Mouse (Mus musculus) cerebellum, postnatal 36 days (tissue): Measurements from ENCODE around the gene Btbd9.

Experiments used
- DNase-seq, 2 experiments: peaks; one replicate each; pipeline ENCODE4 v3.0.0; 2021 to 2022; ENCODE audit warnings: mixed read lengths in 2 of 2

Btbd9 gene

DNA sequence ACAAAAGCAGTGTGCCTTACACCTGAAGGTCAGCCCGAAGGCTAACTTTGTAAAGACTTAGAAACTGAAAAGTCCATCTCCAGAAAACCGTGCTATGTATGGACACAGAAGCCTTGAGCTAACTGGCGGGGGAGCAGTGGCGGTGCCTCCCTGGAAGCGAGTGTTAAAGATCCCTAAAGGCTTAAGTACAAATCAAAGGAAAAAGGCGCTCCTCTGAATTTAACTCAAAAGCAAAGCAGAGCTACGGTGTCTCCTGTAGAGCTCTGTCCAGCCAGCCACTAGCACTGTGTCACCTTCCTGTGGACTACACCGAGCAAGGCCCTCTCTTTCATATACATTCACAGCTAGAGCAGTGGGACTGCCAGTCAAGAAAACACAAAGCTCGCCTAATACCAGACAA lies 98.1 kb downstream of the Btbd9 start:
- no peak for DNase-seq

DNA sequence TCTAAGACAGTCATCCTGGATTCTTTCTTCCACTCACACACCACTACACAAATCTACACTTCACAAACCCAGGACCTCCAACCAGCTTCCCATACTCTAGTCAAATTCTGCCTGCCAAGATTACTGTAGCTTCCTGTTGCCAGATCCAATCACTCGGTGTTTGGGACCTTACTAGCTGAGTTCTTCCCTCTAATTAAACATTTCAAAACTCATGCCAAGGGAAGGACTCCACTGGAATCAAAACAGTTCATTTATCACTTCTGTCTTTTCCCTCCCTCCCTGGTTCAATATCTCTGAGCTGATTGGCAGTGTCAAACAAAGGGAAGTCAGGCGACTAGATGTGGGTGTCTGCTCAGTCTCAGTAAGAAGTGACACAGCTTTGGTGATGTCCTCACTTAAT lies 101.7 kb downstream of the Btbd9 start:
- DNase-seq: no peak

DNA sequence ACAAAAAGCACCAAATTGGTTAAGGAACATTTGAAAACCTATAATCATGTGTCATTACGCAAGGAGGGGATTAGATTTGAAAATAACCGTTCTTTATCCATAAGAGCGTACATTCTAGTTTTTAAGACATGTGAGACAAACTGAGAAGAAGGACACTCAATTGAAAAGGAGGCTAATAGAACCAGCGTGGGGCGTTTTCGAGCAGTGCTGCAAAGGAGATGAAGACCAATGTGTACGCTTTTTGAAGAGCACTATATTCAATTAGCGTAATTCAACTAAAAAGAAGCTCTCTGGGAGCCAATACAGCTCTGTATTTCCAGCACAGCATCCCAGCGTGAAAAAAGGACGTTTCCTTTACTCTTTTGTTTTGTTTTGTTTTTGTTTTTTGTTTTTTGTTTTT lies 103.5 kb downstream of the Btbd9 start:
- DNase-seq: no peak

DNA sequence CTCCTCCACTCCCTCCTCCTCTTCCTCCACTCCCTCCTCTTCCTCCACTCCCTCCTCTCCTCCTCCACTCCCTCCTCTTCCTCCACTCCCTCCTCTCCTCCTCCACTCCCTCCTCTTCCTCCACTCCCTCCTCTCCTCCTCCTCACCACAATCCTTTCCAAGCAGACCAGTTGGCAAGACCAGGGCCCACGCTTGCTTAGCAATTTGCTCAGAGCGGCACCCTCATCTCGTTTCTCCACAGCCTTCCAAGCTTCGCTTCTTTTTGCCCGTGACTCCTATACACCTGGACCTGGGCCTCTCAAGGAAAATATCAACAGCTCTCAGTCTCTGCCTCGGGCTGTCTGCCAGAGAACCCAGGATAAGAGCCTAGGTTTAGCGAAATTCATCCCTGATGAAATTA lies 104.8 kb downstream of the Btbd9 start:
- DNase-seq: no peak

DNA sequence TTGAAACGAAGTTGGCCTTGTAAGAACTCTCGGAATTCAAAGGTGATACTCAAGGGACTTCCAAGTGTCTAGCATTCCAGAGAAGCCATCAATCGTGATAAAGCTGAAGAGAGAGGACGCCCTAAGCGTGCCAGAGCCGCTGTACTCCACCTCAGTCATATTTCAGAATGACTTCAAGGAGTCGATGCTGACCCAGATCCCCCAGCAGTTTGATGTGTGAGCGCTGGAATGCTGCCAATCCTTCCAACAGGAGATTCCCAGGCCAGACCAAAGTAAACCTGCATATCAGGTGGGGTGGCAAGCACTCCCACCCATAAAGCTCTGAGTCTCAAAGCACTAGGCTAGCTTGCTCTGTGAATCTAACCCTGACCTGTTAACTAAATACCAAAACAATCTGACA lies 105.5 kb downstream of the Btbd9 start:
- peak in 1 of 2 experiments; percentile 30 for DNase-seq

DNA sequence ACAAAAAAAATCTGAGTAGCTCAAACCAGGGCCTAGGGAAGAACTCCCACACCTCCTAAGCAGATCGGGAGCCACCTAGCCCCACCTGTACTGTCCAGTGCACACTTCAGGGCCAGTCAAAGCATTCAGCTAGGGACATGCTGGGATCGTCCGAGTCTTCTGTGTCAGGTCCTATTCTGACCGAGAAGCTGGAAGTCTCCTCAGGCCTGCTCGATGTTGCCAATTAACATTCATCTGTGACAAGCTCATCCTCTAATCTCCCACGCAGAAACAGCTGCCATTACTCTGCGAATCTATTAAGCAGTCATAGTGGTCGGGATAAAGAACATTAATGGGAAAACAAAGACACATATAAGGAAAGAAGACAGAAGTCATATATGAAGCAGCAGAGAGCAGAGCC lies 106.0 kb downstream of the Btbd9 start:
- no peak for DNase-seq

DNA sequence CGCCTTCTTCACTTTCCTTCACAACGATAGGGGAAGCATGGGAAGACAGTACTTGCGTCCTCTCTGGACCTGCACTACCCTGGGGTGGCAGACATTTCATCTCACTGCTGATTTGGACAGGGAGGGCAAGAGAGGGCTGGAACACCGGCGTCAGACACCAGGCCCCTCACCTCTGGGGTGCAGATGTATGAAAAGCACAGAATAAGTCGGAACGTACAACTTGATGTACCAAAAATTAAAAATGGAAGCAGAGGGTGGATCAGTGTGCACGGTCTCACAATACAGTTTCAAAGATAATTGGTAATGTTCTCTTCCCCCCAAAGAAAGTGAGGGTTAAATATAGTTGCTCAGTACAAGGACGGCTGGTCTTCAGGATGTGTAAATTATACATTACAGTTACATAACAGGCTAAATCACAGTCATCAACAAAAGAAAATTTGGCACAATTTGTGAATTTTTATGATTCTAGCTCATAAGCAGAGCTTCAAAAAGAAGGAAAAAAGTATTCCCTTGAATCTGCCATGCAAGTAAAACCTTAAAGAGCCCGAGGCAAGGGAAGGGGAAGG lies 106.7 kb downstream of the Btbd9 start:
- no peak for DNase-seq

DNA sequence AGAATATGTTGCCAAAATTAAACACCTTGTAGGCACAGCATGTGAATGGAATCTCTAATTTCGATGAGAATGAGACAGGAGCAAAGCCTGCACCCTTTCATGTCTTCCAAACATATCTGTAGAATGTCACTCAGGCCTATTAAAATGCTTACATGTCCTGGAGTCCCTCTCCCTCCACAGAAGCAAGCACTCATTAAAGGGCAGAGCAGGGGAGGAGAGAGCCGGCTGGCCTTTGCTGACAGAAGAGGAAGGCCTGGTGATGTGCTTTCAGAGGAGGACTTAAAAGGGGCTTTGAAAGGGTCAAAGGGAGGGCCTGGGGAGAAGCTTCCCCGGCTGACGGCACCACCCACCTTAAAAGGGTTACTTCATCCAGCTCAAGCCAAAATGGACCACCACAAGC lies 107.9 kb downstream of the Btbd9 start:
- DNase-seq: no peak

DNA sequence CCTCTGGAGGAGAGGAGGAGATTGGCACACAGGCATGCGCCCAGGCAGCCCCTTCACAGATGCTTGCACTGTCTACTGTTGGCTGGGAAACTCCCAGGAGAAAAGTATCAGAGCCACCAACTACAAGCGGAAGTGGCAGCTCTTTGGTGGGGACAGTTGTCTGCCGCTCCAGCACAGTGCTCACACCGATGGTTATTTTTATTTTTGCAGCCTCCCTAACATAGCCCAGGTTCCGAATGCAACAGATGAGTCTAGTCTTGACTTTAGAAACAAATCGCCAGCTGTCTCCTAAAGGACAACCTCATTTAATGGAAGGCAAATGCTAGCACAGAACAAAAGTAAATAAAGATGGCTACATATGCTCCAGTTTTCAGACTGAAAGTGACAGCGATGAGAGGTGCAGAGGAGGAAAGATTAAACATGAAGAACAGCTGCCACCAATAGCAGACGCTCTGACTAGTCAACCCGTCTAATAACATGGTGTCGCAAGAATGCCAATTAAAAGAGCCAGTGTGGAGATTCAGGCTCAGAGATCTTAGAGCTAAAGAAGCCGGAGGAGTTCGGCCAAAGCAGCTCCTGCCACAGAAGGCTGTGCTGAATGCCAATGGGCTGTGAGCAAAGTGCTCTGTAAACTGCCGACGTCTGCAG lies 108.6 kb downstream of the Btbd9 start:
- DNase-seq: peak in 1 of 2 experiments; percentile 28

DNA sequence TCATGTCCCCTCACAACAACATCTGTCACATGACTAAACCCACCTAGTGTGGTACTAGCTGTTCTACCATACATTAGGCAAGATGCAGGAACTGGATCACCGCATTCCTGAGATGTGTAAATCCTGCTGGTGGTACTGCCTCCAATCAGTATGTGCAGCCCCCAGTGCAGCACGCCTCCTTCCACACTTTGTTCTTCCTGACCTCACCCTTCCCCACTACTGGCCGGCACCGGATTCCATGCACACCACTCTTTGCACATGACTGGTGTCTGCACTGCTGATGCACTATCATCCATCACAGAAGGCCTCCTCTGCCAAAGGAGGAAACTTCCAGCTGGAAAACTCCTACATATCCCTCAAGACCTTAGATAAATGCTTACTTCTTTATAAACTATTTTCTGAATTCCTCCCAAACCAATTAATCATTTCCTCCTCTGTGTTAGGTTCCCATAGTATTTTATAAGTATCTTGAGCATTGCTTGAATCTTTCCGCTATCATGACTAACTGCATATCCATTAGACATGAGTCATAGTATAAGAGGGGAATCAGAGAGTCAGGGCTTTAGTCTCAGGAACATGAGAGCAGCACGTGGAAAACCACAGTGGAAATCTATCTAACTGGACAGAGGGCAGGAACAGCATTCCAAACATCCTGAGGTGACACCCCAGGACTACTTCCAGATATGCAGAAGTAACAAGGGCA lies 111.1 kb downstream of the Btbd9 start:
- DNase-seq: no peak

DNA sequence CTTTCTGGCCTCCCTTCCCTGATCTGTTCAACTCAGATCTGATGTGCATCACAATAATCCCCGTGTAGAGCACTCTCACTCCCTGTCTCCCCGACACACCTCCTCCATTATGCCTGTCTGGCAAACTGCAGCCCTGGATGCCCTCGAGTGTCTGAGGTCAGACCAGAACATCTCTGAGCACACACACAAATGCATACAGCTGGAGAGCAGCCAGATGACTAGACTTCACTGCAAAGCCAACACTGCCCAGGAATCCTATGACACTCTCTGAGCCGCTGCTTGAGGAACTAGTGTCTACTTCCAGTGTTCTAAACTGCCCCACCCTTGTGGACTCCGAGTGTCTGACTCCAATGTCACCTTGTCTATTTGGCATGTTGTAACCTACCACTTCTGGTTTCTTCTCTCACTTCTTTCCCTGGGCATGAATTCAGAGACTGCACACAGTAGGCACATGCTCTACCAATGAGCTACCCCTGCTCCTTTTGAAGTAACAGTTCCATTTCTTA lies 112.0 kb downstream of the Btbd9 start:
- no peak for DNase-seq

DNA sequence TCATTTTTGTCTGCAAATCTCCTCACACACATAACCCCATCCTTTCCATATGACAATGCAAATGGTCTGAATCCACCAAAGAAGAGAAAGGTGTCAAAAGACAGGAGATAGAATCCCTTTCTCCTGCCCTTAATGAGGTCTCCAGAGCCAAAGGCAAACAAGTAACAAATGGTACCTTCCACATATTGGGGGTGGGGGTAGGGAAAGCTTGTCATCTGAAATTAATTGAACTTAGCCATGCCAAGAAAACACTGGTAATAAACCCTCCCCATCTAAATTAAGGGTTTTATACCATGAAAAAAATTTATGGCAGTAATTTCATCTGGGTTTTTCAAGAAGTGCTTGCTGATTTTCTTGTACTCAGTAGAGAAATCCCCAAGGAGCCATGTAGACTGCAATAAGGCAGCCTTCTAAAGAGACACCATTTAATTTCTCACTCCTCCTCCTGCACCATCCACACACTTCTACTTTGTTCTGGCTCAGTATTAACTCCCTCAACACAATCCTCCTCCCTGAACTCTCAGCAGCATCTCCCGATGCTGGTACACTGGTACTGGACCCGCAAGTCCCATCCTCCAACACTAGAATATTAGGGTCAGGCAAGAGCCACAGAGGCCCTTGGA lies 115.5 kb downstream of the Btbd9 start:
- no peak for DNase-seq

DNA sequence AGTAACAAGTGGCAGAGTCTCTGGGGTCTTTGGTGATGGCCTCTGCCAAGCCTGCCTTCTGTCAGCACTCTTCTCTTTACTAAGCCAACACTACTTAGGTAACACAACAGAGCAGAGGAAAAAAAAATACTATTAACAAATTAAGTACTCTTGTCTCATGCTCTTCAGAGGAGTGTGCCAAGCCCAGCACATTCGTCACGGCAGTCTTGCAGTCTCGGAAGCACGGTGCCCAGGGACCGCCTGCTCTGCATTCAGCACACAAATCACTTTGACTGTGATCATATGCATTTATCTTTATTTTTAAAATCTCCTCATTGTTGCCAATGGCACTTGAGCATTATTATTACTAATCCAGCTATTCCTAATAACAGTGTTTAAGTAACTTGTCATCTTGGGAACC lies 116.6 kb downstream of the Btbd9 start:
- DNase-seq: no peak

DNA sequence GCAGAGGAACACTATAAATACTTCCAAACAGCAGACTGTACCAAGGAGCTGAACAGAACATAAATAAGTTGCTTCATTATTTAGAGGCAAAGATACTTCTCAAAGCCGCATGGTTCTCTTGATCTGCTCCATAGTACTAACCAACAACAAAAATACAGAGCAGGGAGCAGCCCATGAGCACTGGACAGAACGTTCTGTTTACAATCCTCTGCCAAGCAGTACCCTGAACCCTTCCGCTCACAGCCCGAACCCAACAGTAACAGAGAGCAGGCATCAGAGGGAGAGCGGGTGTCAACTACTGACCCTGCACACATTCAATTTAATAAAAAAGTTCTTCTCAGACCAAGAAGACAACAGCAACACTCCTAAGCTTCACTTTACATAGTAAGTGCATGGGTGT lies 117.4 kb downstream of the Btbd9 start:
- DNase-seq: no peak

DNA sequence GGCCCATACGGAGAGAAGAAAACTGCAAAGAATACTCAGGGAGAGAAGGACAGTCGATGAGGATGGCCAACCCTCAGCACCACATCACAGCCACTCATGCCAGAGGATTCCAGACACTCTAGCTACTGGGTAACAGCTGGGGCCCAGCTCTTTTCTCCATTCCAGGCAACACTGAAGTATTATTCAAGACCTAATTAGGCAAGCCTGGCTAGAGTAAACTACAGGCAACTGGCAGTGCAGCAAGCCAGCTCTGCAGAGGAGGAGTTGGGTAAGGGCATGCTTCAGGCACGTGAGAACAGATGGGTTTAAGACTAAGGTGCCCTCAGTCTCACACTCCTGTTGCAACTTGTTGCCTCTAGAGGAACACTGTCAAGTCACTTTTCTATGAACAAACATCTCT lies 118.0 kb downstream of the Btbd9 start:
- DNase-seq: no peak

DNA sequence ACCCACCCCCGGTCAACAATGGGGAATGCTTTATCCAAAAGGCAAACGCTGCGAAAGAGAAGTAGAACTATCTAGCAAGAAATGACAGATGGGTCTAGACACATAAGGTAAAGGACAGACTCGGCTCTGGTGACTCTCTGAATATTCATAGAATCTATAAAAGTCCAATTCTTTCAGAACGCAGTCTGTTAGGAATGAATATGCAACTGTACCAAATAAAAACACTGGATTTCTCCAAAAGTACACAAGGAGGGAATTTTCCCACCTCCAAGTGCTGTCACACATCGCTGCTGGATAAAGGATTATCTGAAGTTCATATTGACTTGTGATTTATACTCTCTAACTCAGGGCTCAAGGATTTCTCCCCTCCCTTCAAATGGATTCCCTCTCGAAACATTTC lies 118.8 kb downstream of the Btbd9 start:
- no peak for DNase-seq

DNA sequence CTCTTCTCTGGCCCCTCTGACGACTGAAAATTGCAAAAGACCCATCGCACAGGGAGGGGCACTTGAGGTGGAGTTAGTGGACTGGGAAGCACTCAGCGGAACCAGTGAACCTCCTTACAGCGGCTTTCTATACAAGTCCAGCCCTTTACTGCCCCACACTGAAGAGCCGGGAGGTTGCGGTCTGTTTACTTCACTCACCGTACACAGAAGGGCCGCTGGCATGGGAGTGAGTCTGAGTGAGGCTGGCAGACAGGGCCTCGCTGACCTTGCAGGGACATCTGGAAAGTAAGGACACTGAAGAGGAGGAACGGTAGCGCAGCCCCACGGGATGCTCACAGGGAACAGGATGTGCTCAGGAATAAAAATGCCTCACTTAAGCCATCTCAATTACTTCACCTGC lies 120.0 kb downstream of the Btbd9 start:
- no peak for DNase-seq

DNA sequence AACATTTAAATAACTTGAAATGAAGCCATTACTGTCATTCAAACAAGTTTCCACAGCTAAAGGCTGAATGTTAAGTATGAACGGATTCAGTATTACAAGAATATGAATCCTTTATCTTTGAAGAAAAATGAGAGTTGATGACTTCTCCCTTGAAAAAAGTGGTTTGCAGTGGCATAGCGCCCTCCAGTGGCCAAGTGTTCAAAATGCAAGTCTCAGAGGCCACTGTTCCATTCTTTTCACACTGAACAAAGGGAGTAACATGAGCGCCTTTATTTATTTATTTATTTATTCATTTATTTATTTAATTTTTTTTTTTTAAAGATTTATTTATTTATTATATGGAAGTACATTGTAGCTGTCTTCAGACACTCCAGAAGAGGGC lies 121.4 kb downstream of the Btbd9 start:
- DNase-seq: peak; percentile 82 to 88

DNA sequence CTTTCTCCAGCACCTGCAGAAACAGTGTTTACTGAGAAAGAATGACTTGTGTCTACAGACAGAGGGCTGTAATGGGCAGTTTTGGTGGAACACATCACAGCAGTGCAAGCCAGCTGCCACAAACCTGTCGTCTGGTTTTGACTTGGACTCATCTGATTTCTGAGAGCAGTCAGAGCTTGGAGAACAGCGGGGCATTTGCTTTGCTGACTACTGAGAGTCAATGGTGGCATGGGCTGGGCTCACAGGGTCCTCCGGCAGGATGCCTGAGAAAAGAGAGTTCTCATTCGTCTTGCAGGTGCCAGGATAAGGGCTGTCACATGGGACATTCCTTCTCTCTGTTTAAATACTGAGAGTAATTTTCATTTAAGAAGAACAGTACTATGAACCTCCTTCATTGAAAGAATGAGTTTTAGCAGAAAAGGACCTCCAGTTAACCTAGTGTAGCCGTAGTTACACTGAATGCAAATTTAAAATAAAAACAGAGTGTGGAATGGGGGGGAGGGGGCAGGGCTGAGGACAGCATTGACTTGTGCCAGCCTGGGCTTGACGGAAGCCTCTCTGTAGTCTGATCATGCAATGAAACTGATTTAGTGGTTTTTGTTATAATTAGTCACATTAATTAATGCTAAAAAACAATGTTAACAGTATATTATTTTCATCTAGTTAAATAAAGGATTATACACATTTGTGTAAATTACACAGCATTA lies 122.0 kb downstream of the Btbd9 start:
- DNase-seq: no peak

DNA sequence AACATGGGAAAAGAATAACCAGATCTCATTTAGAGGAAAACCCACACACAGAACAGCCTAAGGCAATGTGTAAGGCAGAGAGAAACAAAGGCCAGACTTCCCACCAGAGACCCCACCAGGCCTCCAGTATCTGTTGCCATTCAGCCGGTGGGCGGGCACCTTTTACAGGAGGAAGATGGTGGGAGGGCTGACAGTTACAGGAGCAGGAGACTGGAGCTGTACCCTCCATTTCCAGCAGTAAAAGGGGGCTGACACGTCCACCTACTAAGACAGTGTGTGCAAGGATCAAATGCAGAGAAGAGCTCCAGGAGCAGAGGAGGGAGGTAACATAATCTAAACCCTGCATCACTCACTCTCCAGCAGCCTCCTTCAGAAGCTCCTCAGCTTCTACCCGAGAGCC lies 123.0 kb downstream of the Btbd9 start:
- no peak for DNase-seq

DNA sequence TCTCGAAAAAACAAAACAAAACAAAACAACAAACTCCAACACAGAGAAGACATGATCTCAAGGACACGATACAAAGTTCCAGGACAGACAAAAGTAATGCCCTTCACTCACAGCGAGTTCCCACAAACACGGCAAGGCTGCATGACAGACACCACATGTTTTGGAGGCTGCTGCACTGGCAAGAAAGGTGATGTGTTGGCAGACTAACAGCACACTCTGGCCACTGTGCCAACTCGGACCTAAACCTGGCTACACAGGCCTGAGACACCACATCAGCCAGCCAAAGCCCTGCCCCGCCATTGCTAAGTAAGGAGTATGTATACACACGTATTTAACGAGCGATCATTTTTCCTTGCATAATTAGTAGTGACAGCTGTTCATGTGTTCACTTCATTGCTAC lies 123.9 kb downstream of the Btbd9 start:
- DNase-seq: no peak

DNA sequence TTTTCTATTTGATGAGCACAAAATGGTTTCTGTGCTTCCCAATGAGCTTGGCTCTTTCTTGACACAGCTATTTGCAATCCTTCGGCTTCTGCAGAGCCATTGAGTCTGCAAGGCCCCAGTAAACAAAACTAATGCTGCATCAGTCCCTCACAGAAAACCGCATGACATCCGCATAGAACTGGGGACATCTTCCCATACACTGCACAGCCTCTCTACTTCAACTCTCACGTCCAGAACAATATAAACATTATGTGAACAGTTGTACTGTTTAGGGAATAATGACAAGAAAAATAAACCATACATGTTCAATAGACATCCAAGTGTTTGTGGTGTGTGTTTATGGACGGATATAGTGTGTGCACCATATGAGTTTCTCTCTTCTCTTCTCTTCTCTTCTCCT lies 127.7 kb downstream of the Btbd9 start:
- no peak for DNase-seq

DNA sequence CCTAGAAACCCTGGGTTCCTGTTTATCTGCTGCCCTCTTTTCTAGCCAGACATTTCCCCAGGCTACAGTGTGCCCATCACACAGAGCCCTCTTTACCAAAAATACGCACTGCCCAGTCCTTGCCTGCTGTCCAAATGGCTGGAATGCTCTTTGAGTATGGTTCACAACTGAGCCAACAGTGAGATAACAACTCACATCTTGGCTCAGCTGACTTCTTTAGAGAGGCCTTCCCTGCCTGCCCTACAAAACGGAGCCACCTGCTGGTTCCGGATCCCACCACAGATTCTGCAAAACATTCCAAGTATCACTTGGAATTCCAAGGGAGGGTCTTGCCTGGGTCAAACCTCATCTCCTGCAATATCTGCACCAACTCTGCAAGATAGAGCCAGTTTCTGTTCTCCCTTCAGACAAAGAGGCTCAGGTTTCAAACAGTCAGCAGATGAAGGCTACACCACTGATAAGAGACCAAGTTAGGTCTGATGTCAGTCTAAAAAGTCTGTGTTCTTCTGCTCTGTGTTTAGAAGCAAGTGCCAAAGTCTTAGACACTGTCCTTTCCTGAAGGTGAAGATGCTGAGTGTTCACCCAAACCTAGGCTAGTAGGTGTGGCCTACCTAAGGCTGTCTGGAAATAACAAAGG lies 130.4 kb downstream of the Btbd9 start:
- DNase-seq: no peak
